Mouse (Mus musculus): Measurements from ENCODE around the gene Med6.
"Not testable (repeated sequence)": the region's sequence is repeated elsewhere in the genome, so short reads cannot be mapped to it uniquely, and the experiment has no call there.

Gene Med6

DNA sequence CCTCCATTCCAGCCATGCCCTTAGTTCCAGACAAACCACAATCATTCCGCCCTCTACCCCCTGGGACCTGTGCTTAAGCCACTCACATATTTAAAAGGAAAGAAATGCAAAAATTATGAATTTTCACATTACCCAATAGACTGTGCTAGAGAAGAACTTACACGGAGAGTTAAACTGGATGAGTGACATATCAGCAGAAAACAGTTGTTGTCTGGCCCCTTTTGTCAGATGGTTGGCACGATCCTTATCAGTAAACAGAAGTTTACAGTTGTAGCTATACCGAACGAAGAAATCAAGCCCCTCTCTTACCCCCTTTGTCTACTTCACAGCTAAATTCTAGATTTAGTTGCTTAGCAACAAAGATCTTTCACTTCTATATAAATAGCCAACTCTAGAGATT lies 26.9 kb downstream of the Med6 start:
- no peak for ATAC-seq (ENCODE audit: insufficient number of reproducible peaks, low FRiP score, low TSS enrichment)

DNA sequence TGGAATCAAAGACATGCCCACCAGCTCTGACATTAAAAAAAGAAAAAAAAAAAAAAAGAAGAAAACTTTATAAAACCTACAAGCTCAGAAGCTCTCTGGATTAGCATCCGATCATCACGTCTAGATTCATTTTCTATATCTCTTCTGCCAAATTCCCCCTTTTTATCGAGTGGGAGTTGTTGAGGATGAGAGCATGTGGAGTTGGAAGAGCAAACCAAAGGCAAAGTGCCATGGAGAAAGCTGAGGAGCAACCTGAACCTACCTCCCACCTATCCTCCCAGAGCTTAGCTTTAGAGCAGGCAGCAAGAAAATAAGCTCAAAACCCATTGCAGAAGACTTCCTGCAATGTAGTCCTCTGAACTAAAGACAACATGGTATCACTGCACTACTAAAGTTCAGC lies 30.6 kb downstream of the Med6 start:
- ATAC-seq (ENCODE audit: insufficient number of reproducible peaks, low FRiP score, low TSS enrichment), result no peak

DNA sequence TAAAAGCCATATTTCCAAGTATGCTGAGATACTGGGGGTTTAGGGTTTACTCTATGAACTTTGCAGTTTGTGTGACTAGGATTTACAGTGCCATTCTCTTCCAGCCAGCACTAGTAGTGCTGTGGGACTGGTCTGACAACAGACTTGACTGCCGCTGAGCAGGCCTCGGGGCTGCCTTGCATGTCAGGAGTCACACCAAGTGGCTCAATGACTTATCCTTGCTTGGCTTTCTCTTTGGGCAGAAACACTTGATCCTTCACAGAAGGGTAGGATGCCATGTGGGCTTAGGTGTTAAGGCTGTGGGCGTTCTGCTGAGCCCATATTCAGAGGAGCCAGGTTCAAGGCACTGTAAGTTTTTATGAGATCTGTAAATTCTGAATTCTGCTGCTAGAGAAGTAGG lies 45.5 kb downstream of the Med6 start:
- ATAC-seq (ENCODE audit: insufficient number of reproducible peaks, low FRiP score, low TSS enrichment), result no peak

GRCm38 (mm10) chr12:81547163-81547562 lies 47.6 kb downstream of the Med6 start:
- ATAC-seq (ENCODE audit: insufficient number of reproducible peaks, low FRiP score, low TSS enrichment), result no peak

DNA sequence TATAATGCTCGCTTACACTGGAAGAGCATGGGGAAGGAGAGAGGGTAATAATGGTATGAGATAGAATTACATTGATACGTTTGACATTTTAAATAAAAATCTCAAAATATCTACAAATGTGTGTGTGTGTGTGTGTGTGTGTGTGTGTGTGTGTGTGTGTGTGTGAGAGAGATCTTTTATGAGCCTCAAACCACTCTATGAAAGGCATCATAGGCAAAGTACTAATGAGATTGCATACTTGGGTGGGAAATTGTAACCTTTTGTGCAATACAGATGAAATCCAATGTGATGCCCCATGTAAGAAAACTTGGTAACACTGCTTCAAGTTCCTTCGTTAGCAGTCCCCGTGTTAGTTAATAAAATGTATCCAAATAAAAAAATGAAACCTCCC lies 61.8 kb downstream of the Med6 start:
- ATAC-seq (ENCODE audit: insufficient number of reproducible peaks, low FRiP score, low TSS enrichment), result no peak

- peak; percentile 97 for ATAC-seq (ENCODE audit: insufficient number of reproducible peaks, low FRiP score, low TSS enrichment)
Measured at GRCm38 (mm10) chr12:81532316-81533028, 62.3 kb downstream of the Med6 start, which contains the start of the genes Gm20498 and Synj2bp. Gene Gm20498 (minus strand): TSS chr12:81532905. Gene Synj2bp (minus strand): TSS chr12:81532911.

DNA sequence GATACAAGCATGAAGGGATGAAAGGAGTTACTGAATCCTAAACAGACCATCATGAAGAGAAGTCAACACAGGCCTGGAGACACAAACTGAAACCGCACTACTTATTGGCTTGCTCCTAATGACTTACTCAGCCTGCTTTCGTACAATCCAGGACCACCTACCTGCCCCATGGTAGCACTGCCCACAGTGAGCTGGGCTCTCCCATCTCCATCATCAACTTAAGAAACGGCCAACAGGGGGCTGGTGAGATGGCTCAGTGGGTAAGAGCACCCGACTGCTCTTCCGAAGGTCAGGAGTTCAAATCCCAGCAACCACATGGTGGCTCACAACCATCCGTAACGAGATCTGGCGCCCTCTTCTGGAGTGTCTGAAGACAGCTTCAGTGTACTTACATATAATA lies 64.2 kb downstream of the Med6 start:
- ATAC-seq (ENCODE audit: insufficient number of reproducible peaks, low FRiP score, low TSS enrichment), result not testable (repeated sequence)
